In the genomic region with DNA sequence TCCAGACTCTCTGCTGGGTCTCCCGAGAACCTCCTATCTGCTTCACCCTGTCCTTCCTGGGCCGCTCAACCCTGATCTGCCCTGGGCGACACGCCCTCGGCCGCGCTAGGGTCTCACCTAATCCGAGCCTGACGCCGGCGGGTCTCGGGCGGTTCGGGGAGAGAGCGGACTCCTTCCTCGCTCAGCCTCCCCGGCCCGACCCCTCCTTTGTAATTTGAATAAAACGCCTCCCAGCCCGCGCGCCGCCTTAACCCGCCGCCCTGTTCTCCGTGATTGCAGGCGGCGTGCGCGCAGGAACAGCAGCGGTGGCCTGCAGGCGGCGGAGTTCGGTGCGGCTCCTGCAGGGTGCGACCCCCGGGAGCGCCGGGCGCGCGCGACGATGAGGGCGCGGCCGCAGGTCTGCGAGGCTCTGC, we compare ENCODE assay signal across 8 mouse cellular contexts. TPM values are rescaled to one million over a fixed set of nuclear protein-coding genes. Genes with fewer than 3 reads are reported as not detected.
DNase-seq lines count a peak whose midpoint lies in the region; ATAC-seq and TF ChIP-seq lines count a peak whose summit lies in the region.

No protein-coding gene starts in this region.

- TF ChIP-seq CTCF in cerebellum, adult 2 months (IDR thresholded peaks at IDR 0.05; ENCODE audit: borderline replicate concordance, insufficient read depth, low read depth, low read length): no peak

- ATAC-seq in limb, embryonic 13.5 days (ENCODE audit: low FRiP score, low read depth): peak; percentile 38
- ATAC-seq in midbrain, embryonic 16.5 days: peak; percentile 57; the same call in 1 of the 2 replicates

- H3K27me3 ChIP-seq in cerebellum, adult 2 months (ENCODE audit: control insufficient read depth, insufficient read depth, low read length): peaks cover 2% of the 10 kb centered on the region; the same call in 1 of the 2 replicates
- peaks cover 85% of the 10 kb centered on the region for H3K27me3 ChIP-seq in limb, embryonic 13.5 days
- peaks cover 67% of the 10 kb centered on the region for H3K27me3 ChIP-seq in midbrain, embryonic 16.5 days (ENCODE audit: control insufficient read depth, insufficient read depth, low read depth, low read length)

- H3K9me3 ChIP-seq in limb, embryonic 13.5 days: no peaks in the 10 kb centered on the region
- H3K9me3 ChIP-seq in midbrain, embryonic 16.5 days (replicated peaks; ENCODE audit: control insufficient read depth, low read length, poor library complexity, severe bottlenecking): no peaks in the 10 kb centered on the region

- peak overlapping the region; percentile 81 for H3K9ac ChIP-seq in limb, embryonic 13.5 days
- H3K9ac ChIP-seq in midbrain, embryonic 16.5 days (ENCODE audit: low read depth, low read length): peak overlapping the region; percentile 66

- H3K36me3 ChIP-seq in limb, embryonic 13.5 days: peaks cover 3% of the 10 kb centered on the region; the same call in 1 of the 2 replicates
- no peaks in the 10 kb centered on the region for H3K36me3 ChIP-seq in midbrain, embryonic 16.5 days (ENCODE audit: control insufficient read depth, insufficient read depth, low read length)

- peak in 1 of 2 experiments; percentile 34 for DNase-seq in cerebellum, adult 2 months
- no peak for DNase-seq in cerebellum, adult 11-12 months
- DNase-seq in CD4-positive, CD25-positive, alpha-beta regulatory T cell, adult 2 months (ENCODE audit: low read depth, low spot score): peak; percentile 65
- DNase-seq in embryo, embryonic 9.5 days (ENCODE audit: extremely low spot score): peak; percentile 77
- peak; percentile 67 to 68 for DNase-seq in heart, postnatal 14 days
- DNase-seq in urinary bladder, postnatal 25 days (ENCODE audit: low spot score): peak; percentile 50

- no peaks in the 10 kb centered on the region for H3K4me1 ChIP-seq in cerebellum, adult 2 months (ENCODE audit: control insufficient read depth, insufficient read depth, low read length)
- H3K4me1 ChIP-seq in limb, embryonic 13.5 days: peaks cover 88% of the 10 kb centered on the region
- peaks cover 35% of the 10 kb centered on the region for H3K4me1 ChIP-seq in midbrain, embryonic 16.5 days (ENCODE audit: control insufficient read depth, insufficient read depth, low read length)

- no peak overlapping the region for H3K27ac ChIP-seq in cerebellum, adult 2 months (ENCODE audit: insufficient read depth, low read length)
- H3K27ac ChIP-seq in limb, embryonic 13.5 days: peak overlapping the region; percentile 75; the same call in 1 of the 2 replicates
- H3K27ac ChIP-seq in midbrain, embryonic 16.5 days (ENCODE audit: low read length): no peak overlapping the region

- H3K4me3 ChIP-seq in cerebellum, adult 2 months (replicated peaks; ENCODE audit: insufficient read depth, low read depth, low read length): peak overlapping the region; percentile 47
- H3K4me3 ChIP-seq in limb, embryonic 13.5 days: peak overlapping the region; percentile 65
- H3K4me3 ChIP-seq in midbrain, embryonic 16.5 days (ENCODE audit: low read depth, low read length): peak overlapping the region; percentile 43

- H3K4me2 ChIP-seq in limb, embryonic 13.5 days (replicated peaks): peak overlapping the region; percentile 90
- peak overlapping the region; percentile 97 for H3K4me2 ChIP-seq in midbrain, embryonic 16.5 days (ENCODE audit: low read length)

- under 1% methylated on average over 48 of the region's 48 CpGs for WGBS in cerebellum, adult 2 months
- under 1% methylated on average over 48 of the region's 48 CpGs for WGBS in limb, embryonic 13.5 days
- under 1% methylated on average over 48 of the region's 48 CpGs for WGBS in midbrain, embryonic 16.5 days

- no peak for TF ChIP-seq POLR2A in cerebellum, adult 2 months (IDR thresholded peaks at IDR 0.05; ENCODE audit: borderline replicate concordance, insufficient read depth, low read length)

- intact Hi-C loops in heart, postnatal 14 days (cut with DNase I): loop anchor here (1.0 to 2.0 kb wide), 2 partner anchors 95 to 236 kb away; no protein-coding TSS in a partner anchor

RNA-seq across cellular contexts. Expression of a gene that starts 3.8 kb away (rescaled TPM):
- 1.5 and 1.9 TPM in 2 replicates for polyA plus RNA-seq in cerebellum, adult 2 months (2012; rRNA removed)
- total RNA-seq in heart, postnatal 14 days (2021): 1 to 10 TPM; 2.7 to 3.7 TPM
- 37.2 and 38.3 TPM in 2 replicates for polyA plus RNA-seq in limb, embryonic 13.5 days (2015; fragmentation: Nextera tagmentation; extraction: Ambion mirVana)
- 1.0 and 1.2 TPM in 2 replicates for polyA plus RNA-seq in midbrain, embryonic 16.5 days (2015; fragmentation: Nextera tagmentation; extraction: Ambion mirVana)

Comparison
In these comparisons a context has a peak if more than half of its experiments do, and no peak if none do; other contexts are left out.
1. RNA of a gene that starts 3.8 kb away (polyA plus RNA-seq): 37.2 to 38.3 TPM in limb, embryonic 13.5 days; 1.5 to 1.9 TPM in cerebellum, adult 2 months and 1.0 to 1.2 TPM in midbrain, embryonic 16.5 days; every median in the first group is over 10 times any median in the second.
2. Peak in every context shown above with its lines, with median percentiles within 50 percentile points of each other: H3K4me3 ChIP-seq.